Mouse (Mus musculus): ENCODE measurements around the gene Ipo11. TPM values are rescaled to one million over a fixed set of nuclear protein-coding genes. Genes with fewer than 3 reads are reported as not detected.
A peak's percentile ranks its signal among the peaks of the same experiment; 100 is the strongest.

Gene Ipo11
- polyA plus RNA-seq, 1 experiment from 2014 or later, result 70.6 TPM

DNA sequence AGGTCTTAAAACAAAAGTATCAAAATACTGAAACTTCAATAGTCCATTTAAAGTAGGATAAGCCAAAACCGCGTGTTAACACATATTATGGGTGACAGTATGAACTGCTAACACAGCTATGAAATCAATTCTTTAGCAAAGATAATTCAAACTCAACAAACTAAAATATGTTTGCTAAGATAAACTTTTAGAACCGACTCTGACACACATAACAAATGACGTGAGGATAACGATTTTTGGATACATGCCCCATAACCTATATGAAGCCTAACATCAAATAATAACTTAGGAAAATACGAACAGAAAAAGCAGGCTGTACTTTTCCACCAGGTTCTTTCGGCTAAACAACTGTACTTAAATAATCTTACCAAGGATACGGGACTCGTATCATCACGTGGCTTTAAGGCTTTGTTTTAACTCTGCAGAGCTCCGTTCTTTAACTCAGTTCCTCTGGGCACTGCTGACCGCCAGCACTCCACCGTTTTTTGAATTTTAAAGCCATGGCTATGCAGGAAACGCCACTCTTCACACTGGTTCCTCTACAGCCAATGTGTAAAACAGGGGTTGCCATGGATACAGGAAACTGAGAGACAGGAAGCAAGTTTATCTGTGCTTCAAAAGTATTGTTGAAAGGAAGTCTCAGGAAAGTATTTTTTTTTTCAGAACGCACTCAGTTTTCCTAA lies 100.8 kb downstream of the Ipo11 start:
- Histone ChIP-seq H3K36me3 (ENCODE audit: control insufficient read depth, insufficient read depth, low read length) (peaks cover 6% of the 10 kb centered on the region; the same call in 1 of the 2 replicates), H3K27ac (replicated peaks in 1 of 2; ENCODE audit: control insufficient read depth in 1 of 2, insufficient read depth in 1 of 2, low read depth in 2 of 2, low read length in 2 of 2) (peak overlapping the region; percentile 59 to 68; a peak in 3 of 4 replicates), H3K4me2 (ENCODE audit: low read length) (peak overlapping the region; percentile 16), H3K4me3 (ENCODE audit: control insufficient read depth in 1 of 2, insufficient read depth in 1 of 2, low read depth in 1 of 2, low read length in 2 of 2) (peak overlapping the region; percentile 19 to 21; a peak in 3 of 4 replicates), H3K27me3 (ENCODE audit: control insufficient read depth, insufficient read depth, low read length) (no peaks in the 10 kb centered on the region), H3K9me3 (ENCODE audit: control insufficient read depth, low read length) (no peaks in the 10 kb centered on the region), H3K4me1 (ENCODE audit: control insufficient read depth in 2 of 2, insufficient read depth in 2 of 2, low read length in 2 of 2) (peaks cover 0 to 6% of the 10 kb centered on the region in 2 experiments; a peak in 1 of 4 replicates), H3K9ac (ENCODE audit: low read length) (peak overlapping the region; percentile 4; the same call in 1 of the 2 replicates)
- peak; percentile 84 for ATAC-seq (ENCODE audit: insufficient number of reproducible peaks, insufficient read depth, low FRiP score, low read depth)
- 63% methylated on average over 15 of the region's 15 CpGs for WGBS

DNA sequence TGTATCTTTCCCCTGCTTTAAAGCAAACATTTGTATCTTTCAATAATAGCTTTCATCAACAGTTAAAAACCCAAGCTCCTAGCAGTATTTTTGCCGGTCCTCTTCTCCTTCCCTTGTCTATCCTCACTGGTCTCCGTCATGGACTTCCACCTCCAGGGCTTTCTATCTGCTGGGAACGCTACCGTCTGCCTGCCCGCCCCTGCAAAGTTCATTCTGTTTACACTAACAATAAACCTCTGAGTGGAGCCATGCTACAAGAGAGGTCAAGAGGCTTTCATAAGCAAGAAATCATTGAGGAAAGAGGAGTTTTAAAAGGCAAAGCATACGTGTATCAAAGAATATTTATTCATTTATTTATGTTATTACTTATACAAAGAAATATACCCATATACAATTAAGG lies 106.7 kb downstream of the Ipo11 start:
- WGBS, result 62% methylated on average over 6 of the region's 6 CpGs
- no peaks in the 10 kb centered on the region for H3K9me3 ChIP-seq (ENCODE audit: control insufficient read depth, low read length)
- no peak overlapping the region for H3K4me2 ChIP-seq (ENCODE audit: low read length)
- no peak overlapping the region for H3K27ac ChIP-seq (replicated peaks in 1 of 2; ENCODE audit: control insufficient read depth in 1 of 2, insufficient read depth in 1 of 2, low read depth in 2 of 2, low read length in 2 of 2)
- H3K4me3 ChIP-seq (ENCODE audit: control insufficient read depth in 1 of 2, insufficient read depth in 1 of 2, low read depth in 1 of 2, low read length in 2 of 2), result no peak overlapping the region
- no peak for ATAC-seq (ENCODE audit: insufficient number of reproducible peaks, insufficient read depth, low FRiP score, low read depth)
- no peaks in the 10 kb centered on the region for H3K27me3 ChIP-seq (ENCODE audit: control insufficient read depth, insufficient read depth, low read length)
- no peak overlapping the region for H3K9ac ChIP-seq (ENCODE audit: low read length)
- peaks cover 0 to 3% of the 10 kb centered on the region in 2 experiments; a peak in 1 of 4 replicates for H3K4me1 ChIP-seq (ENCODE audit: control insufficient read depth in 2 of 2, insufficient read depth in 2 of 2, low read length in 2 of 2)
- peaks cover 4% of the 10 kb centered on the region; the same call in 1 of the 2 replicates for H3K36me3 ChIP-seq (ENCODE audit: control insufficient read depth, insufficient read depth, low read length)

DNA sequence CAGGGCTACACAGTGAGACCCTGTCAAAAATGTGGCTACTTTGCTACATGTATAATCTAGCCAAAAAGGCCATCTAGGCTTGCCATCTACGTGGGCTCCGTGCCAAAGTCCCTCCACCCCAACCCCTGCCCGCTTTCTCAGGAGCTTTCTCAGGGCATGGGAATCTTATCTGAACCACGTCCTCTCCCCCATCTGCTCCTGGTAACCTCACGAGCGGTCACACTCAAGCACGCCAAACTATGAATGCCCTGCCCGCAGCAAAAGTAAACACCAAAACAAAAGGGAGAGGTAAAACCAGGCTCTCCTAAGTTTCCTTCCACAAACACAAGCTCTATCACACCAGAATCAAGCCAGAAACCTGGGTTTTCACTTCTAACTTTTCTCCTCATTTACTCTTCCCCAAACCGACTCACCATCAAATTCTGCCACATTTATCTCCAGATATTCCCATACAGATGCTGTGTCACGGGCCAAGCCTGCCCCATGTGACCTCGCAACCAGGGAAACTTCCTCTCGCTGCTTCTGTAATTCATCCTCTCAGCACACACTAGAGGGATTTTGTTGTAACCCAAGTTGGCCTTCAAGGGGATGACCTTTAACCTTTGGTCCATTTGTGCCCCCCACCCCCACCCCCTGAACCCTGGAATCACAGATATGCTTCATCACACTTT lies 107.3 kb downstream of the Ipo11 start:
- no peak overlapping the region for H3K27ac ChIP-seq (replicated peaks in 1 of 2; ENCODE audit: control insufficient read depth in 1 of 2, insufficient read depth in 1 of 2, low read depth in 2 of 2, low read length in 2 of 2)
- no peaks in the 10 kb centered on the region for H3K27me3 ChIP-seq (ENCODE audit: control insufficient read depth, insufficient read depth, low read length)
- no peak overlapping the region for H3K4me3 ChIP-seq (ENCODE audit: control insufficient read depth in 1 of 2, insufficient read depth in 1 of 2, low read depth in 1 of 2, low read length in 2 of 2)
- peaks cover 0 to 3% of the 10 kb centered on the region in 2 experiments; a peak in 1 of 4 replicates for H3K4me1 ChIP-seq (ENCODE audit: control insufficient read depth in 2 of 2, insufficient read depth in 2 of 2, low read length in 2 of 2)
- H3K9me3 ChIP-seq (ENCODE audit: control insufficient read depth, low read length), result no peaks in the 10 kb centered on the region
- 62% methylated on average over 12 of the region's 12 CpGs for WGBS
- H3K36me3 ChIP-seq (ENCODE audit: control insufficient read depth, insufficient read depth, low read length), result peaks cover 8% of the 10 kb centered on the region; the same call in 1 of the 2 replicates
- no peak overlapping the region for H3K9ac ChIP-seq (ENCODE audit: low read length)
- no peak overlapping the region for H3K4me2 ChIP-seq (ENCODE audit: low read length)
- ATAC-seq (ENCODE audit: insufficient number of reproducible peaks, insufficient read depth, low FRiP score, low read depth), result no peak

DNA sequence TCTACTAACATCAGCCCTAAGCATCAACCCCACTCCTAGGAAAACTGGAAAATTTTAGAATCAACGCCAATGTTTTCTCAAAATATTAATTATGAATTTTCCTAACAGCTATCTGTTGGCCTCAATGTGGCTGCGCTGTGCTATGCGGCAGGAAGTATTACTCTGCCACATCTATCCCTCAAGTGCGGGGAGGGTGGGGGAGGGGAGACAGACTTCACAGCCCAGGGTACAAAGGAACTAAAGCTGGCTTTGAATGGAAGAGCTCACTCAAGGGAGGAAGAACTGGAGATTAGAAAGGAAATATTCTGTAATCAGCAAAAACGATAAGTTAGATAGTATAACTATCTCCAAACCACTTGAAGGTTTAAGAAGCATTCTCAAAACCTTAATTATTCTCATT lies 111.1 kb downstream of the Ipo11 start:
- Histone ChIP-seq H3K27ac (replicated peaks in 1 of 2; ENCODE audit: control insufficient read depth in 1 of 2, insufficient read depth in 1 of 2, low read depth in 2 of 2, low read length in 2 of 2) (no peak overlapping the region), H3K9me3 (ENCODE audit: control insufficient read depth, low read length) (no peaks in the 10 kb centered on the region), H3K27me3 (ENCODE audit: control insufficient read depth, insufficient read depth, low read length) (no peaks in the 10 kb centered on the region), H3K4me3 (ENCODE audit: control insufficient read depth in 1 of 2, insufficient read depth in 1 of 2, low read depth in 1 of 2, low read length in 2 of 2) (no peak overlapping the region), H3K36me3 (ENCODE audit: control insufficient read depth, insufficient read depth, low read length) (peaks cover 8% of the 10 kb centered on the region; the same call in 1 of the 2 replicates), H3K4me2 (ENCODE audit: low read length) (no peak overlapping the region), H3K9ac (ENCODE audit: low read length) (no peak overlapping the region), H3K4me1 (ENCODE audit: control insufficient read depth in 2 of 2, insufficient read depth in 2 of 2, low read length in 2 of 2) (peaks cover 0 to 3% of the 10 kb centered on the region in 2 experiments; a peak in 1 of 4 replicates)
- no peak for ATAC-seq (ENCODE audit: insufficient number of reproducible peaks, insufficient read depth, low FRiP score, low read depth)
- WGBS, result 73% methylated on average over 5 of the region's 5 CpGs

DNA sequence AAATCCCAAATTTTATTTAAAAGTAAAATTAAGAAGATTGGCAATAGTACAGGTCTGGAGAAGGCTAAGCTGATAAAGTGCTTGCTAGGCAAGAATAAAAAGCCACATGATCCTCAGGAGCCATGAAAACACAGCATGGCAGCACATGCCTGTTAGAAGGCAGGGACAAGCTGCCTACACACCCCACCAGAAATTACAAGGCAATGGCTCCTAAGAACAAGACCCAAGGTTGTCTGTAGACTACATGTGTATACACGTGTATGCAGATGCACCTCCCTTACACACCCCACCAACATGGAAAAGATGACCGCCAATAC lies 112.9 kb downstream of the Ipo11 start:
- Histone ChIP-seq H3K4me1 (ENCODE audit: control insufficient read depth in 2 of 2, insufficient read depth in 2 of 2, low read length in 2 of 2) (no peaks in the 10 kb centered on the region; a peak in 1 of 4 replicates), H3K4me2 (ENCODE audit: low read length) (no peak overlapping the region), H3K9ac (ENCODE audit: low read length) (no peak overlapping the region), H3K27ac (replicated peaks in 1 of 2; ENCODE audit: control insufficient read depth in 1 of 2, insufficient read depth in 1 of 2, low read depth in 2 of 2, low read length in 2 of 2) (no peak overlapping the region), H3K27me3 (ENCODE audit: control insufficient read depth, insufficient read depth, low read length) (no peaks in the 10 kb centered on the region), H3K9me3 (ENCODE audit: control insufficient read depth, low read length) (no peaks in the 10 kb centered on the region), H3K4me3 (ENCODE audit: control insufficient read depth in 1 of 2, insufficient read depth in 1 of 2, low read depth in 1 of 2, low read length in 2 of 2) (no peak overlapping the region), H3K36me3 (ENCODE audit: control insufficient read depth, insufficient read depth, low read length) (peaks cover 8% of the 10 kb centered on the region; the same call in 1 of the 2 replicates)
- no peak for ATAC-seq (ENCODE audit: insufficient number of reproducible peaks, insufficient read depth, low FRiP score, low read depth)
- WGBS, result 93% methylated on average over 2 of the region's 2 CpGs

DNA sequence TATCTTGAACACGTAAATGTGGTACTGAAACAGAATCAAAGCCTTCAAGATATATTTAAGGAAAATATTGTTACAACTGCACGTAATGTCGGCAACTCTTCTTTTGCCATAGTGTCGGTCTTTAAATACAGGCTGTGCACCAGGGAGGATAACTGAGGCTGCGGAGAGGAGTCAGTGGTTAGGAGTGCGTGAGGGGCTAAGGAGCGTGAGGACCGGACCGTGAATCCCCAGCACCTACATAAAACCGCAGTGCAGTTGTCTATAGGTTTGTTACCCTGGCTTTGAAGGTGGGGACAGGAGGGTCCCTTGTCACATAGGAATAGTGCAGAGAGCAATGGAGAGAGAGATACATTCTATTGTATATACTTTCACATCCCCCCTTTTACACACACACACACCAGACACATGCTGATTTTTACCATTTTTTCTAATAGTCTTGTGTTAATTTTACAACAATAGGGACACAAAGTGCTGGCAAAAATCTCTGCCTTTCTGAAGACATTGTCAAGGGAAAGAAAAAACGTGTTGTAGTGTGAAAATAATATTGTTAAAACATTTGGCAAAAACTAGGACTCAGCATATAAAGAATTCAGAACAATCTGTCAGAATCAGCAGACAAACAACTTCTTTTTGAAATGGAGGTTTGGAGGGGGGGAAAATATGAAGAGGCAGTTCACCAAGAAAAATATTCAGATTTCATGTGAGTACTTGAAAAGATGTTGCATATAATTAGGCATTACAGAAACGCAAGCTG lies 113.5 kb downstream of the Ipo11 start:
- ATAC-seq (ENCODE audit: insufficient number of reproducible peaks, insufficient read depth, low FRiP score, low read depth), result no peak
- WGBS, result 91% methylated on average over 12 of the region's 12 CpGs
- H3K36me3 ChIP-seq (ENCODE audit: control insufficient read depth, insufficient read depth, low read length), result peaks cover 10% of the 10 kb centered on the region; the same call in 1 of the 2 replicates
- no peak overlapping the region for H3K9ac ChIP-seq (ENCODE audit: low read length)
- no peaks in the 10 kb centered on the region; a peak in 1 of 4 replicates for H3K4me1 ChIP-seq (ENCODE audit: control insufficient read depth in 2 of 2, insufficient read depth in 2 of 2, low read length in 2 of 2)
- no peak overlapping the region for H3K4me3 ChIP-seq (ENCODE audit: control insufficient read depth in 1 of 2, insufficient read depth in 1 of 2, low read depth in 1 of 2, low read length in 2 of 2)
- H3K9me3 ChIP-seq (ENCODE audit: control insufficient read depth, low read length), result no peaks in the 10 kb centered on the region
- no peak overlapping the region for H3K4me2 ChIP-seq (ENCODE audit: low read length)
- H3K27me3 ChIP-seq (ENCODE audit: control insufficient read depth, insufficient read depth, low read length), result no peaks in the 10 kb centered on the region
- H3K27ac ChIP-seq (replicated peaks in 1 of 2; ENCODE audit: control insufficient read depth in 1 of 2, insufficient read depth in 1 of 2, low read depth in 2 of 2, low read length in 2 of 2), result no peak overlapping the region

DNA sequence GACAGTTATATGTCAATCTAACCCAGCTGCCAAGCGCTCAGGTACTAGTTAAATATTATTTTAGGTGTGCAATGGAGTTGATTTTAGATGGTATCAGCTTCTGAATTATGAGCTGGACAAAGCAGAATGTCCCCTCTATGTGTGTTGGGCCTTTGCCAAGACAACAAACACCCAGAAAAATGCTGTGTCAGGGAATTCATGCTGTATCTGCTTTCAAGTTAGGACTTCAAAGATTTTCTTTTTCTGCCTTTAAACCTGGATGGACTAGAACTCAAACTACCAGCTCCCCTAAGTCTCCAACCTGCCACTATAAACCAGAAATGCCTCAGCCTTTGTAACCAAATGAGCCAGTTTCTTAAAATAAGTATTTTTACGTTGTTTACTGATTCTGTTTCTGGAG lies 116.6 kb downstream of the Ipo11 start:
- H3K4me1 ChIP-seq (ENCODE audit: control insufficient read depth in 2 of 2, insufficient read depth in 2 of 2, low read length in 2 of 2), result no peaks in the 10 kb centered on the region; a peak in 1 of 4 replicates
- no peak overlapping the region for H3K4me3 ChIP-seq (ENCODE audit: control insufficient read depth in 1 of 2, insufficient read depth in 1 of 2, low read depth in 1 of 2, low read length in 2 of 2)
- H3K27me3 ChIP-seq (ENCODE audit: control insufficient read depth, insufficient read depth, low read length), result no peaks in the 10 kb centered on the region
- no peak overlapping the region for H3K27ac ChIP-seq (replicated peaks in 1 of 2; ENCODE audit: control insufficient read depth in 1 of 2, insufficient read depth in 1 of 2, low read depth in 2 of 2, low read length in 2 of 2)
- ATAC-seq (ENCODE audit: insufficient number of reproducible peaks, insufficient read depth, low FRiP score, low read depth), result no peak
- H3K9me3 ChIP-seq (ENCODE audit: control insufficient read depth, low read length), result no peaks in the 10 kb centered on the region
- 90% methylated on average over 2 of the region's 2 CpGs for WGBS
- H3K4me2 ChIP-seq (ENCODE audit: low read length), result no peak overlapping the region
- no peak overlapping the region for H3K9ac ChIP-seq (ENCODE audit: low read length)
- 0 out of 2 replicates have a peak, but pooled peaks cover 7% of the 10 kb centered on the region for H3K36me3 ChIP-seq (ENCODE audit: control insufficient read depth, insufficient read depth, low read length)
